Mouse (Mus musculus) lung, embryonic 16.5 days (tissue): ENCODE measurements around the gene Fam19a3. TPM values are rescaled to one million over a fixed set of nuclear protein-coding genes. Genes with fewer than 3 reads are reported as not detected.
A peak's percentile ranks its signal among the peaks of the same experiment; 100 is the strongest.
"Not testable (repeated sequence)": the region's sequence is repeated elsewhere in the genome, so short reads cannot be mapped to it uniquely, and the experiment has no call there.

ENCODE experiments used
- ATAC-seq: fragments of 200-750 bp; cut with Nextera tagmentation; 2 replicates; pipeline ENCODE4 v1.8.0; 2017; ENCODE audit warnings: low read depth, mild to moderate bottlenecking, moderate library complexity
- H3K27ac ChIP-seq: fragments of 300-500 bp; sonication (generic); 2 replicates; pipeline ENCODE4 v1.5.1; 2014; ENCODE audit warnings: mild to moderate bottlenecking, control low read depth, low read length
- H3K27me3 ChIP-seq: fragments of 300-500 bp; sonication (generic); 2 replicates; pipeline ENCODE4 v1.6.1; 2014; ENCODE audit warnings: low read depth, low read length, mixed read lengths; ENCODE audit not compliant: control insufficient read depth, insufficient read depth
- H3K36me3 ChIP-seq: fragments of 300-500 bp; sonication (generic); 2 replicates; pipeline ENCODE4 v1.6.1; 2014; ENCODE audit warnings: low read length; ENCODE audit not compliant: control insufficient read depth, insufficient read depth
- H3K4me1 ChIP-seq: fragments of 300-500 bp; sonication (generic); replicated peaks from 2 replicates; pipeline ENCODE4 v1.6.1; 2014; ENCODE audit warnings: low read length, mixed read lengths; ENCODE audit not compliant: control insufficient read depth, insufficient read depth
- H3K4me2 ChIP-seq: fragments of 300-500 bp; sonication (generic); 2 replicates; pipeline ENCODE4 v1.6.1; 2014; ENCODE audit warnings: low read depth, low read length, control low read depth
- H3K4me3 ChIP-seq: fragments of 300-500 bp; sonication (generic); 2 replicates; pipeline ENCODE4 v1.5.1; 2014; ENCODE audit warnings: mild to moderate bottlenecking, low read length, control low read depth
- H3K9ac ChIP-seq: fragments of 300-500 bp; sonication (generic); 2 replicates; pipeline ENCODE4 v1.6.1; 2014; ENCODE audit warnings: low read length, control low read depth
- H3K9me3 ChIP-seq: fragments of 300-500 bp; sonication (generic); 2 replicates; pipeline ENCODE4 v1.6.1; 2016; ENCODE audit warnings: low read length; ENCODE audit not compliant: control insufficient read depth
- WGBS: fragments of 180-500 bp; shearing (Covaris S2); extraction: QIAGEN DNeasy Blood & Tissue Kit; methylation state at CpG from one replicate; pipeline ENCODE4 v1.1.7; 2014; 5-methylcytosine and 5-hydroxymethylcytosine counted together
- polyA plus RNA-seq: library from polyadenylated mRNA; unstranded; fragments of >200 nt; fragmentation: Nextera tagmentation; extraction: Ambion mirVana; gene quantifications from 2 replicates; pipeline ENCODE4 v1.2.1, GENCODE M21; 2015

Fam19a3 gene
- polyA plus RNA-seq, 1 experiment from 2014 or later = 0.08 TPM

DNA sequence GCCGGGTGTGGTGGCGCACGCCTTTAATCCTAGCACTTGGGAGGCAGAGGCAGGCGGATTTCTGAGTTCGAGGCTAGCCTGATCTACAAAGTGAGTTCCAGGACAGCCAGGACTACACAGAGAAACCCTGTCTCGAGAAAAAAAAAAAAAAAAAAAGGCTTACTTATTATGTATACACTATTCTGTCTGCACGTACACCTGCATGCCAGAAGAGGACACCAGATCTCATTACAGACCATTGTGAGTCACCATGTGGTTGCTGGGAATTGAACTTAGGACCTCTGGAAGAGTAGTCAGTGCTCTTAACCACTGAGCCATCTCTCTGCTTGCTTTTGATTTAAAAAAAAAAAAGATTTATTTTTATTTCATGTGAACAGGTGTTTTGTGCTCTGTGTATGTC, 31.6 kb upstream of the Fam19a3 start:
- peaks cover 12% of the 10 kb centered on the region for H3K4me1 ChIP-seq
- not testable (repeated sequence) for H3K4me2 ChIP-seq, H3K27me3 ChIP-seq, H3K9ac ChIP-seq, H3K4me3 ChIP-seq, H3K36me3 ChIP-seq, H3K27ac ChIP-seq, H3K9me3 ChIP-seq, ATAC-seq
- WGBS = 92% methylated on average over 7 of the region's 7 CpGs

DNA sequence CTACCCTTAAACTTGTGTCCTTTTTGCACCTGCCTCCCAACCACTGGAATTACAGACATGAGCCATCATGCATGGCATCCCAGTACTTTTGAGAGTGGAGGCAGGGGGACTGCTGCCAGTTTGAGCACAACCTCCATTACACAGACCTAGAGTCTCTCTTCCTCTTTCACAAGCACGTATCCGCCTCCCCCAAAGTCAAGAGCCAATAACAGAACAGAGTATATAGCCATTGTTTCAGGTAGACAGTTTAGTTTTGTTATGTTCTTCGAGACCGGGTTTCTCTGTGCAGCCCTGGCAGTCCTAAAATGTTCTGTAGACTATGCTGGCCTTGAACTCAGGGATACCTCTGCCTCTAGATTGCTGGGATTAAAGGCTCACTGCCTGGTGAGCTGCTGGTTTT, 30.6 kb upstream of the Fam19a3 start:
- no peaks in the 10 kb centered on the region for H3K36me3 ChIP-seq
- H3K9ac ChIP-seq = no peak overlapping the region
- no peak overlapping the region for H3K4me2 ChIP-seq
- H3K4me3 ChIP-seq = no peak overlapping the region
- H3K4me1 ChIP-seq = peaks cover 12% of the 10 kb centered on the region
- H3K27me3 ChIP-seq = no peaks in the 10 kb centered on the region
- no peak overlapping the region for H3K27ac ChIP-seq
- 81% methylated on average over 4 of the region's 4 CpGs for WGBS
- H3K9me3 ChIP-seq = no peaks in the 10 kb centered on the region
- no peak for ATAC-seq

DNA sequence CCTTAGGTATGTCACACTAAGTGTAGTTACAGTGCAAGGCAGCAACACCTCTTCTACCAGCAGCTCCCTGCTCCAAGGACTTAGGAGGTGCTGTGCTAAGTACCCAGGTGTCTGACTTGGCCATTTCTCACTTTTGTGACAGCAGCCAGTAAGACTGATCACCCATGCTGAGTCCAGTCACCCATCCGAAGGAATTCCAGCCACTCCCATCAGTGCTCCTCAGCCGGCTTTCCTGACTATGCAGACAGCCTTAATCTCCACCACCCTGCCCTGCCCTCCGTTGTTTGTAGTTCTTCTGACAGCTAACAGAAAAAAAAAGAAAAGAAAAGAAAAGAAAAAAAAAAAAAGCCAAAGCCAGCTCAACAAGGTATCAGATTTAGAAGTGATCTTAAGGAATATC, 30.1 kb upstream of the Fam19a3 start:
- Histone ChIP-seq H3K9ac (no peak overlapping the region), H3K36me3 (no peaks in the 10 kb centered on the region), H3K27ac (no peak overlapping the region), H3K4me2 (no peak overlapping the region), H3K4me3 (no peak overlapping the region), H3K9me3 (no peaks in the 10 kb centered on the region), H3K4me1 (peaks cover 8% of the 10 kb centered on the region), H3K27me3 (no peaks in the 10 kb centered on the region)
- 35% methylated on average over 3 of the region's 3 CpGs for WGBS
- no peak; the same call in 1 of the 2 replicates for ATAC-seq

DNA sequence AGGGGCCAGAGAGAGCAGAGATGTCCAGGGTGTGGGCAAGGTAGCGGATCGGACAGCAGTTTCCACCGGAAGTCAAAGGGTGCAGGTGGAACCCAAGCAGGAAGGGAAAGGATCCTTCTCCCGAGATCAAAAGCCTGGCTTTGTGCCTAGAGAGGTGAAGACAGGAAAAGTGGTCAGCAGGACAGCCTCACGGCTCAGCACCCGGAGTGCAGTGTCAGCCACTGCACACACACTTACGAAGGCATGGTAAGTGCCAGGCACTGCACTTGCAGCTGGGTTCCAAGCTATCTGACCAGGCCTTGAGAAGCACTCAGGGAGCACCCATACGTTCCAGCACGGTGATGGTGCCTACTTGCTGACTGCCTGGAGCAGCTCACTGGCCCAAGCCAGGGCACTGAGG, 23.9 kb upstream of the Fam19a3 start:
- no peaks in the 10 kb centered on the region for H3K9me3 ChIP-seq
- no peaks in the 10 kb centered on the region for H3K27me3 ChIP-seq
- no peak overlapping the region for H3K27ac ChIP-seq
- no peak overlapping the region for H3K9ac ChIP-seq
- H3K36me3 ChIP-seq = peaks cover 31% of the 10 kb centered on the region
- no peak overlapping the region for H3K4me2 ChIP-seq
- 61% methylated on average over 9 of the region's 9 CpGs for WGBS
- H3K4me3 ChIP-seq = no peak overlapping the region
- ATAC-seq = no peak
- no peaks in the 10 kb centered on the region for H3K4me1 ChIP-seq

DNA sequence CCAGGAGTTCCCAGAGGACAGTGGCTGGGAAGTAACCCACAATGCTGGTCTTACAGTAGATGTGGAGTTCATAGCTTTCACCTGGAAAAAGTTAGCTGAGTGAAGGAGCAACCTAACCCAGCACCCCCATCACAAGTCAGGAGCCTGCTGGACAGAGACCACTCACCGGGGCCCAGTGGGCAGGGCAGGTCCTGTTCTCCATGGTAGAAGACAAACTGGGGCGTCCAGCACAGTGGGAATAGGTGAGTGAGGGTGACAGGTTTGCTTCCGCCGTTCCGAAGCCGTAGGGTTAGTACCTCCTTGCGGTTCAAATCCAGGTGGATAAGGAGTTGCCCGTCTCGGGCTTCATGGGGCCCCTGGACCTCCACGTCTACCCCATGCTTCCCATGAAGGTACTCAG, 22.7 kb upstream of the Fam19a3 start:
- Histone ChIP-seq H3K27me3 (no peaks in the 10 kb centered on the region), H3K9me3 (no peaks in the 10 kb centered on the region), H3K4me2 (no peak overlapping the region), H3K4me3 (no peak overlapping the region), H3K4me1 (no peaks in the 10 kb centered on the region), H3K36me3 (peaks cover 39% of the 10 kb centered on the region), H3K9ac (no peak overlapping the region), H3K27ac (no peak overlapping the region)
- WGBS = 93% methylated on average over 10 of the region's 10 CpGs
- ATAC-seq = no peak

DNA sequence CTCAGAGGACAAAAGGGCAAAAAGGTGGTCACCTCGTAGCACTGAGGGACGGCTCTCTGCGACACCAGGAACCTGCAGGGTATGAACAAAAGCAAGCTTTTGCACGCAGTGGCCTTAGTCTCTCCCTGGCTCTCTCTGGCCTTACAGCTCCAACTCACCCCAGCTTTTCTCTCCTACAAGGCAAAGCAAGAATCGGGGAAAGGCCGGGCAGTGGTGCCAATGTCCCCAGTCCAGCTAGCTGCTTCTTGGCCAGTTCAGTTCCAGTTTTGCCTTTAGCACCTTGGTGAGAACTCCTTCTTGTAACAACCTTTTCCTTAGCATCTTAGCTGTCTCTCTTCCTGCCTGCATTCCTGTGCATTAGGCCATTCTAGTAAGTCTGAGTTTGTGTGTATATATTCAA, 19.8 kb upstream of the Fam19a3 start:
- H3K27ac ChIP-seq = no peak overlapping the region
- H3K9me3 ChIP-seq = no peaks in the 10 kb centered on the region
- peaks cover 47% of the 10 kb centered on the region for H3K36me3 ChIP-seq
- no peak overlapping the region for H3K9ac ChIP-seq
- no peaks in the 10 kb centered on the region for H3K27me3 ChIP-seq
- H3K4me1 ChIP-seq = no peaks in the 10 kb centered on the region
- 92% methylated on average over 6 of the region's 6 CpGs for WGBS
- ATAC-seq = no peak
- H3K4me3 ChIP-seq = no peak overlapping the region
- H3K4me2 ChIP-seq = no peak overlapping the region

DNA sequence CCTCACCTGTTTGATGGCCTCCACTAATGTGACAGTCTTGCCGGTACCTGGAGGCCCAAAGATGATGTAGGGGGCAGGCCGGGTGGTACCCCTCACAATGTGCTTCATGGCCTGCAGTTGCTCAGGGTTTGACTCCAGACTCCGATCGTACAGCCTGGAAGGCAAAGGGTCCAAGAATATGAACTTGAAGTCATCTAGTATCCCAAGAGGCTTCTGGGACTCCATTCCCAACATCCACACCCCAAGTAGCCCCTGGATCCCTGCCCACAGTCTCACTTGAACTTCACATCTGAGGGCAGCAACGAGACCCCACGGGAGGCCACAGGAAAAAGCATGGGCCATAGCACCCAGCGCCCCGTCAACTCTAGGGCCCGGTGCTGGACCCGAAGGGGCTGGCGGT, 19.0 kb upstream of the Fam19a3 start:
- 86% methylated on average over 11 of the region's 11 CpGs for WGBS
- Histone ChIP-seq H3K9me3 (no peaks in the 10 kb centered on the region), H3K4me1 (peaks cover 4% of the 10 kb centered on the region), H3K4me3 (no peak overlapping the region), H3K36me3 (peaks cover 49% of the 10 kb centered on the region), H3K4me2 (no peak overlapping the region), H3K27me3 (no peaks in the 10 kb centered on the region), H3K27ac (no peak overlapping the region), H3K9ac (no peak overlapping the region)
- ATAC-seq = no peak

DNA sequence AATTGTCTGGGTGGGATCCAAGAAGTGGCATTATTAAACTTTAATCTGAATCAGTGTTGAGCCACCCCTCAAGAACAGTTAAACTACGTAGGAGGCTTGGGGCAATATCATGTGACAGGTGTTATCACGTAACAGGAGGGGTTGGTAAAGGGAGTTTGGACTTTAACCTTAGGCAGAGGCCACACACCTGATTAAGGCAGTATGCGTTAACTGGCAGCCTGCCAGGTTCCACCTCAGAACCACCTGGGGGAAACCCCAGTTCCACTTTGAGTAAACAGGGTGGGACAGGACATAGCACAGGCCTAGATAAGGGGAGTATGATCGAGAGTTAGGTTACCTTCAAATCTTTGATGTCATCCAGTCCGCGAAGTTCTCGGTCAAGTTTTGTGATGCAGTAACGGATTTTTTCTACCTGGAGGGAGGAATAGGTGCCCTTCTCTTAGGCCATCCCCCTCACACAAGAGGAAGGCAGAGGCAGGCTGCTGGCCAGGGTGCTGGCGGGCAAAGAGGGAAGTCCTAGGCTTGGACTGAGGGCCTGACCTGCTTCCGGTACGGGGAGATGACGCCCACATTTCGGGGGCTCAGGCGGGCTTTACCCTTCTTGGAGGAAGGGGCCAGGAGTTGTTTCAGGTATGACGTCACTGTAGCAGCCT, 14.9 kb upstream of the Fam19a3 start:
- no peaks in the 10 kb centered on the region for H3K9me3 ChIP-seq
- no peak for ATAC-seq
- H3K4me2 ChIP-seq = no peak overlapping the region
- H3K36me3 ChIP-seq = peaks cover 39% of the 10 kb centered on the region
- no peak overlapping the region for H3K4me3 ChIP-seq
- peaks cover 42% of the 10 kb centered on the region for H3K4me1 ChIP-seq
- no peaks in the 10 kb centered on the region for H3K27me3 ChIP-seq
- no peak overlapping the region for H3K9ac ChIP-seq
- WGBS = 57% methylated on average over 15 of the region's 15 CpGs
- H3K27ac ChIP-seq = no peak overlapping the region

DNA sequence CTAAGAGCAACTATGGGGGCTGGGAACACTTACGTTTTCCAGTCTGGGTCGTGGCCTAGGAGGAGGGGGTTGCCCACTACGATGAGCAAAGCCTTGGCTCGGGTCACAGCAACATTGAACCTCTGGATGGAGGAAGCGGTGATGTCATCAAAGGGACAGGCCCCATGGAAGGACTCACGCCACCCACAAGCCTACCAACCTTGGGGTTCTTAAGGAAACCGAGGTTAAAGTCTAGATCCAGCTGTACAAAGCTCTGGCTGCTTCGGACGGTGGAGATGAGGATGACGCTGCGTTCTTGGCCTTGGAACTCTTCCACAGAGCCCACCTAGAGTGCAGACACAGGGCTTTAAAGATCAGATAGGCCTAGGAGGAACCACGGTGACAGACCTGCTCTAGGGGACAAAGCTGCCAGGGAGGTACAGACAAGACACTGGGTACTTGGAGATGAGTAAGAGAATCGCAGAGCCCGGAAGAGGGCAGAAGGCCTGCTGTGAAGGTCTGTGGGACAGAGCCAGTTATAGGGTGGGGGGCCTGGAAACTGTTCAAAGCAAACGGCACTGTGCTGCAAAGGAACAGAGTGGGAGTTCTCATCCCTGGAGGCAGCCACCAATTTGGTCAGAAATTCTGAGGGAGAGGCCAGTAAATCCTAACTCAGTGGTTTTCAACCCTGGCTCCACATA, 14.2 kb upstream of the Fam19a3 start:
- peaks cover 50% of the 10 kb centered on the region for H3K4me1 ChIP-seq
- H3K9ac ChIP-seq = no peak overlapping the region
- peaks cover 33% of the 10 kb centered on the region for H3K36me3 ChIP-seq
- H3K27ac ChIP-seq = peak overlapping the region; percentile 69
- no peaks in the 10 kb centered on the region for H3K27me3 ChIP-seq
- H3K4me2 ChIP-seq = no peak overlapping the region
- H3K4me3 ChIP-seq = no peak overlapping the region
- H3K9me3 ChIP-seq = no peaks in the 10 kb centered on the region
- no peak for ATAC-seq
- WGBS = 61% methylated on average over 15 of the region's 15 CpGs
